Mouse (Mus musculus) cerebellum, postnatal 10 days (tissue): ENCODE results near the gene Itch.
"Not testable (repeated sequence)": the region's sequence is repeated elsewhere in the genome, so short reads cannot be mapped to it uniquely, and the experiment has no call there.

Experiments
- DNase-seq, 2 experiments: peaks; one replicate each; pipeline ENCODE4 v3.0.0; 2021; ENCODE audit warnings: mixed read lengths in 2 of 2

Gene Itch

GRCm38 (mm10) chr2:155133011-155133976, at the start of gene Itch:
TSS of gene Itch (plus strand) at chr2:155133509.
- DNase-seq, result peak; percentile 95 to 97

GRCm38 (mm10) chr2:155084546-155084945, 48.8 kb upstream of the Itch start:
- no peak for DNase-seq

GRCm38 (mm10) chr2:155086328-155086727, 47.0 kb upstream of the Itch start:
- no peak for DNase-seq

- no peak for DNase-seq
These were observed 45.0 kb upstream of the Itch start for GRCm38 (mm10) chr2:155088264-155088663.

DNA sequence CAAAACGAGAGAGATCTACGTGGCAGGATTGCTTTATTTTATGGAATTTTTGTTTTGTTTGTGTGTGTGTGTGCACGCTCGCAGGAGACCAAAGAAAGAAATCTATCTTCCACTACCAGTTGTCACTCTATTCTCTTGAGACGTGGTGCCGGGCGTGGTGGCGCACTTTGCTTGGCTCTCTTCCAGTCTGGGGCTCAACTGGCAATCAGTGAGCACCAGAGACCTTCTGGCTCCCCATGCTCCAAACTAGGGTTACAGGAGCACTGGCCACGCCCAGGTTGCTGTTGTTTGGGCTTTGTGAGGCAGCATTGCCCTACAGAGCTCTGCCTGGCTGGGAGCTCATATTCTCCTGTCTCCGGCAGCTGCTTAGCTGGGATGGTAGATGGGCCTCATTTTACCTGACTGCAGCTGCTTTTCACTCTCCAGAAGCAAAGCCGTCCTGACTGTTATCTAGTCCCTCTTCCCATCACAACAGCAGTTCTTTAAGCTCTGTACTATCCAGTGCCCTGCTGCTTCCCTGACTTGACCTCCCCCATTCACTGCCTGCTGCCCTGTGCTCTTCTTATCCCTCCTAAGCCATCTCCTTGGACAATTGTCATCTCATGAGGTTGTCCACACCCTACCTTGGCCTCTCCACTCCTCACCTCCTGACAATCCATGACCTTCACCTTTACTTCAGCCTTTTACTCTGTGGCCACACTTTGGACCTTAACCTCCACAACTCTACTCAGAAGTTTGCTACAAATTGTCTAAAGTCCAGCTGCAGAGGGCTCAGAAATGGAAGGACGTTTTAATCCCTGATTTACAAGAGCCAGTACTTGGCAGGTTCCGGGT, 42.2 kb upstream of the Itch start:
- DNase-seq, result peak; percentile 17 to 40

- no peak for DNase-seq
These were observed 41.6 kb upstream of the Itch start for GRCm38 (mm10) chr2:155091743-155092075.

DNA sequence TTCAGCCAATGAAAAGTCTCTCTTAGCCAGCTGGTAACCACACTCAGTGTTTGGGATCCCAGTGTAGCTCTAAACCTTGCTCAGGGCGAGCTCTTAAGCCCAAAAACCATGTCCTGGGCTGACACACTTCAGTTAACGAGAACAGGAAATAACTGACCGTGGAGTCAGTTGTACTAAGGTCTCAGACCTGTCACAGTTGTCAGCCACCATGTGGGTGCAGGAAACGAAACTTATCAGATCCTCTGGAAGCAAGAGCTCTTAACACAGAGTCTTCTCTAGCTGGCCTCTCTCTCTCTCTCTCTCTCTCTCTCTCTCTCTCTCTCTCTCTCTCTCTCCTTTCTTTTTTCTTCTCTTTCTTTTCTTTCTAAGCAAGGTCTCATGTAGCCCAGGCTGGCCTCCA, 39.9 kb upstream of the Itch start:
- no peak for DNase-seq

DNA sequence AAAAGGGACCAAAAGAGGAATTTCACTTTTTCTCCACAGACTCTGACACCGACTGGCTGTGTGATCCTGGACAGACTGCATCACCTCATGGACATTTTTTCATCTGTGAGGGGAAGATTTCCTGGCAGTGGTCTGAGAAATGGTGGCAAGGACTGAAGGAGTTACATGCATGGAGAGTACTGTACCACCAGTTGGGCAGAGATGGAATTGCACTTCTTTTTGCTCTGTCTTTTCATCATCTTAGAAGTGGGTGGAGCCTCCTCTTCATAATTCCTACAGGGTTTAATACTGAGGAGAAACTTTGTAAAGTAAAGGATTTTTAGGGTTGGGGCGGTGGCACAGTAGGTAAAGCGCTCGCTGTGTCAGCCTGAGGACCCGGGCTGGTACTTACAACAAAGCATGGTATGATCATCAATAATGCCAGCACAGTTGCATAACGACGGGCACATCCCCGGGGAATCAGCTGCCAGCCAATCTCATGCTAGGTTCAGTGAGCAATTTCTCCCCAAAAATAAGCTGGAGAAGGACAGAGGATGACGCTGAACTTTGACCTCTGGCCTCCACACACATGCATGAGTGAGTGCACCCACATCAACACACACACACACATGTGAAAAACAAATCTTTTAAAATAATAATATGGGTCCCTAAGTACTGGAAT, 34.5 kb upstream of the Itch start:
- DNase-seq, result peak; percentile 26 to 37

DNA sequence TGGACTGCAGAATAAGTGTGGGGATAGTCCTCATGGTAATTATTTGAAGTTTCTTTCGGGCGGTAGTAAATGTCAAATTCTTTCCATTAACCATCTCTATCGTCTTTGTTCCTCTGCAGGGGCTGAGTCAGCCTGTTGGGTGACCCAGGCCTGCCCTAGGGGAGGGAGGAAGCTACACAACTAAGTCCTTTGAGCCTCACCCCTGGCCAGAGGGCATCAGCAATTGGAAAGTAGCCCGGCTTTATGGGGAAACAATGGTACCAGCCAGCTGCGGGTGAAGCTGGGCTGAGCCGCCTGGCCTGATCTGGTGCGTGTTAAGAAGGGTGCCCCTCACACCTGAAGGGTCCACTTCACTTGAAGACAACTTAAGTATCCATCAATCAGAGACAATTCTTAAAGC, 33.9 kb upstream of the Itch start:
- DNase-seq, result peak in 1 of 2 experiments; percentile 12

GRCm38 (mm10) chr2:155099994-155100795, 33.1 kb upstream of the Itch start:
- DNase-seq, result no peak

- no peak for DNase-seq
These were observed 32.5 kb upstream of the Itch start for GRCm38 (mm10) chr2:155100796-155101259.

DNA sequence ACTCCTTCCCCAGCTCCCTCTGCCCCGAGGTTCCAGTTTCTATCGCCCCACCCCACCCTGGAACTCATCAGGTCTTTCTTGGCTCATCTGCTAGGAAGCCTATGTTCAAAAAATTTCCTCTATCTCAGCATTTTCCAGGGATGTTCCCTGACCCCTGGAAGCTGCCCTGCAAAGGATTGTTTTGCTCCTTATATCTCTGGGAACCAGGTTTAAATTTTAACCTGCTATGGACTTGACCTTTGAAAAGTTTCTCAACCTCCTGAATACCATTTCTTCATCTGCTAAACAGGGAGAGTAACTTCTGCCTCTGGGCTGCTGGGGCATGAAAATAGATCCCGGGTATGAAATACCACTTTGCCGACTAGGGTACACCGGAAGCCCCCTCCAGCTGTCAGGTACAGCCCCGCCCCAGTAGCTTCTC, 31.5 kb upstream of the Itch start:
- no peak for DNase-seq

GRCm38 (mm10) chr2:155103607-155104006, 29.7 kb upstream of the Itch start:
- DNase-seq, result peak; percentile 49 to 57

DNA sequence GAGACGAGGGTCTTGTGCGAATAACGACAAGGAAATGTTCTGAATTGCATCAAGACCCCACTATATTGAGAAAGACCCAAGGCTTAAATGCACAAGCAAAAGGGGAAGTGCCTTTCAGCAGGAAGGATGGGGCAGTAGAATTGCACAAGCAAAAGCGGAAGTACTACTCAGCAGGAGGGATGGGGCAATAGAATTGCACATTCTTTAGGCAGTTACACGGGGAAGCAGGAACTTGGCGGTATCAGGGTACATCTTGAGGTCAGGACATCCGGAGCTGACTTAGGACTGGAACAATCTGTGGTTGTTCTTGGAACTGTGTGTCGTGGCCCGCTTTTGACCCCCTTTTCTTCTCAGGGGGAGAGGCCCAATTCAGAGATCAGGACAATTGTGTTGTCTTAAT, 26.0 kb upstream of the Itch start:
- DNase-seq, result not testable (repeated sequence)

GRCm38 (mm10) chr2:155115216-155115830, 18.0 kb upstream of the Itch start:
- no peak for DNase-seq

DNA sequence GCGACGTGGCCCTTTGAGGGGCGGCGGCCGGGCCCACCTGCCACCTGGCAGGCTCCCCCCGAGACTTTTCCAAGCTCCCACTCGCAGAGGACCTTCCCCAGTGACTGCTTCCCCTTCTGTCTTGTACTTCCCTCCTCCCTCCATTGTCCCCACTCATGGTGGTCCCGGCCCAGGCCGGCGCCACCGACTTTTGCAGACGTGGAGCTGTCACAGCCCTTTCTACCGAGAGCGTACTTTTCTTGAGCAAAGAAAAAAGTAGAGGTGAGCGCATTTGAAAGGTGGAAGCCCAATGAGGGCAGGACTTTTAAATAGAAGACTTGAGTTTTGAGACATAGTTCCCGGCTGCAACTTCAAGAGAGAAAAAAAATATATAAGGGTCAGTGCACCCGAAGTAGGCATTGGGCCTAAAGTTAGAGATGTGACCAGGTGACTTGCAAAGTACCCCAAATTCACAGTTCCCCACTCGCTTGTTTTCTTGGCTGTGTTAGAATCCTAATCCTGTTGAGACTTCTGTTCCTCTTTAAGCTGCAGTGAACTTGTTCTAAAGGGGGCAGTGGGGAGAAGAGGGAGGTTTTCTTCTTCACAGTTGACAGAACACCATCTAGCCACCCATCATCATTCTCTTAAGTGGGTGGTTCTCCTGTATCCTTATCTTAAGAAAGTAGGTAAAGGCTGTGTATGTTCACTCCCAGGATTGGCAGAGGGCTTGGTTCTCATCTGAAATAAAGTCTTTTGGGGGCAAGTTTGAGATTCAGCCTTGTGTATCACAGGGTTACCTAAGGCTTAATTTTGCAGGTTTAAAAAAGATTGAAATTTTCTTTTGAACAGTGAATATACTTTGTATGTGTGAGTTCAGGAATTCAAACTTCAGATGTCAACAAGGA, 910 bp downstream of the Itch start:
- DNase-seq, result peak in 1 of 2 experiments; percentile 54

DNA sequence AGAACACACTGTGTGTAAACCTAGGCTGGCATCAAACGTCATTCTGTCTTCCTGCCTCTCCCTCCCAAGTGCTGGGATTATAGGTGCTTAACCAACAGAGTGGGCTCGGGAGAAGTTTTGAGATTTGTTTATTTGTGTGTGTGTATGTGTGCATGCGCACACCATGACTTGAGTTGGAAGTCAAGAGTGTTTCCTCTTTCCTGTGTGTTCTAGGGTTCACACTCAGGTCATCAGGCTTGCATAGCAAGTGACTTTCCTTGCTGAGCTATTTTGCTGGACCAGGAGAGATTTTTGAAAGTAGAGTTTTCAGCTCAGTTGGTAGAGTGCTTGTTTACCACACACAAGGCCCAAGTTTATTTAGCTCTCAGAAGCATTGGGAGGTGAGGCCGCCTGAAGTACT, 1.8 kb downstream of the Itch start:
- no peak for DNase-seq

- DNase-seq, result no peak
These were observed 2.2 kb downstream of the Itch start for GRCm38 (mm10) chr2:155135534-155135933.

DNA sequence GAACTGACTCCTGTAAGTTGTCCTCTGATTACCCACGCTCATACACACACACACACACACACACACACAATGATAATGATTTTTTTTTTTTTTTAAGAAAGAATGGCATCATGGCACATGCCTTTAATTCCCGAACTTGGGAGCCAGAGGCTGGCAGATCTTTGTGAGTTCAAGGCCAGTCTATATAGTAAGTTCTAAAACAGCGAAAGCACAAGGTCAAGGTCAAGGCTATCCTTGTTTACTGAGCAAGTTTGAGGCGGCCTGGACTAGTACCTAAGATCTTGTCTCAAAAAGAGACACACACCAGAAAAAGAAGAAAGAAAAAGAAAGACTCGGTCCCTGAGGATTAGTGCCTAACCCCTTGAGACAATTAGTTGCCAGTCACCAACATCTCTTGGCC, 7.7 kb downstream of the Itch start:
- no peak for DNase-seq

DNA sequence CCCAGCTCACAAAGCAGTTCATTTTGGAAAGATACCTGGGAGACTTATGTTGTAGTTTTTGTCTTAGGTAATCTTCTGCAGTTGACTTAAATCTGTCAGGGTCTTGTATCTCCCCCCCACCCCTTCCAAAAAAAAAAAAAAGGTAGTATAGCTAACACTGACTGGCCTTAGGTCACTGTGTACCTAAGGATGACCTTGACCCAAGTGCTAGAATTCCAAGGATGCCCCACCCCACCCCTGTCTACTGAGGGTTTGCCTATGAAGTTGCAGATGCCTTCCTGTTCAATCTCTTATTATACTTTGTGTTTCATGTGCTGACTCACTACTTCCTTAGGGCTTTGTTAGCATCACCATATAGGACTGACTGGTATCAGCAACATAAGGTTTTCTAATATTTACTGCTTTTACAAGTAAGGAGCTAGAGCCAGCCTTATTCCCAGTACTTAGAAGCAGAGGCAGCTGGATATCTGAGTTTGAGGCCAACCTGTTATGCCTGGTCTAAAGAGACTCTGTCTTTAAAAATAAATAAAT, 8.8 kb downstream of the Itch start:
- no peak for DNase-seq
